Comparison of ENCODE assay signal across 24 mouse cellular contexts in the genomic region with DNA sequence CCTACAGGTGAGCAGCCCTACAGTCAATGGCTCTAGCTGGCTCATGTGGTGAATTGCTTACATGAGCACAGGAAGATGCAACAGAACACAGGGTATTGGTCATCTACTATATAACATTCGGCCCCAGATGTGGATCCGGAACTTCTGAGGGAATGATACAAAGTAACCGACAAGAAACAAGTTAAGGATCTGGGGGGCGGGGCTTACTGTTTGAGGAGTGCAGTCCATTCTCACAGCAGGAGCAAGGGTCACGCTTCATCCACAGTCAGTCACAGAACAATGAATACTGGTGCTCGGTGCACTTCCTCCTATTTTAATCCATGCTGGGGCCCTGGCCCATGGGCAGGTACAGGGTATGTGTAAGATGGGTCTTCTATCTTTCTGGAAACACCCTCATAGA. TPM values are rescaled to one million over a fixed set of nuclear protein-coding genes. Genes with fewer than 3 reads are reported as not detected.
DNase-seq lines count a peak whose midpoint lies in the region; ATAC-seq and TF ChIP-seq lines count a peak whose summit lies in the region.
"Had no signal": no experiment of that assay in that cellular context is flagged by ENCODE, and none has a peak within 500 bp of the region (broad histone marks: within the 10 kb centered on the region; RNA-seq: fewer than 3 reads in every experiment).

No protein-coding gene starts in this region.

- ATAC-seq in intestine, embryonic 16.5 days: 0 out of 2 replicates have a peak, but pooled peaks have one; percentile 43
- ATAC-seq: forebrain, embryonic 14.5 days; forebrain, embryonic 16.5 days had no signal

- intact Hi-C loops in gastrocnemius, adult 2 months (cut with DNase I): no loop called here

- TF ChIP-seq CTCF in kidney, adult 2 months (conservative IDR thresholded peaks at IDR 0.05; ENCODE audit: insufficient read depth, insufficient read length, low read depth, low read length): no peak
- TF ChIP-seq CTCF in gastrocnemius, adult 2 months (IDR thresholded peaks at IDR 0.05): no peak

- no peaks in the 10 kb centered on the region for H3K9me3 ChIP-seq in intestine, embryonic 16.5 days (ENCODE audit: control insufficient read depth, low read length)
- H3K9me3 ChIP-seq: embryonic facial prominence, embryonic 13.5 days; embryonic facial prominence, embryonic 15.5 days; forebrain, embryonic 10.5 days; forebrain, embryonic 12.5 days had no signal

- H3K9ac ChIP-seq in intestine, embryonic 16.5 days (ENCODE audit: low read depth, low read length): 0 out of 2 replicates have a peak overlapping the region, but pooled peaks have one; percentile 3
- H3K9ac ChIP-seq: embryonic facial prominence, embryonic 13.5 days; embryonic facial prominence, embryonic 15.5 days; forebrain, embryonic 12.5 days had no signal

- 64% methylated on average over 6 of the region's 6 CpGs for WGBS in kidney, adult 2 months
- 65% methylated on average over 6 of the region's 6 CpGs for WGBS in intestine, embryonic 16.5 days

- no peak for TF ChIP-seq POLR2A in kidney, adult 2 months (IDR thresholded peaks at IDR 0.05; ENCODE audit: low read depth, low read length)

- no peak overlapping the region for H3K4me2 ChIP-seq in intestine, embryonic 16.5 days (ENCODE audit: low read depth, low read length)
- H3K4me2 ChIP-seq: embryonic facial prominence, embryonic 13.5 days; embryonic facial prominence, embryonic 15.5 days; forebrain, embryonic 12.5 days had no signal

- no peak overlapping the region for H3K4me3 ChIP-seq in kidney, adult 2 months (ENCODE audit: insufficient read depth, low read depth, low read length)
- H3K4me3 ChIP-seq in intestine, embryonic 16.5 days (ENCODE audit: low read length): no peak overlapping the region
- no peak overlapping the region for H3K4me3 ChIP-seq in gastrocnemius, adult 2 months
- H3K4me3 ChIP-seq: embryonic facial prominence, embryonic 13.5 days; embryonic facial prominence, embryonic 15.5 days; erythroblast, embryonic 14.5 days; forebrain, embryonic 10.5 days; forebrain, embryonic 12.5 days had no signal

- H3K4me1 ChIP-seq in kidney, adult 2 months (ENCODE audit: control insufficient read depth, insufficient read depth, low read length): no peaks in the 10 kb centered on the region
- H3K4me1 ChIP-seq in intestine, embryonic 16.5 days (ENCODE audit: control insufficient read depth, insufficient read depth, low read length): no peaks in the 10 kb centered on the region
- H3K4me1 ChIP-seq: embryonic facial prominence, embryonic 13.5 days; embryonic facial prominence, embryonic 15.5 days had no signal

- H3K36me3 ChIP-seq in kidney, adult 2 months (ENCODE audit: control insufficient read depth, insufficient read depth, low read length): no peaks in the 10 kb centered on the region
- H3K36me3 ChIP-seq in intestine, embryonic 16.5 days (ENCODE audit: control insufficient read depth, insufficient read depth, low read length): peaks cover 13% of the 10 kb centered on the region; the same call in 1 of the 2 replicates
- H3K36me3 ChIP-seq: forebrain, embryonic 10.5 days; forebrain, embryonic 12.5 days had no signal

- H3K27ac ChIP-seq in kidney, adult 2 months (ENCODE audit: insufficient read depth, low read depth, low read length): no peak overlapping the region
- no peak overlapping the region for H3K27ac ChIP-seq in intestine, embryonic 16.5 days (ENCODE audit: low read length)
- no peak overlapping the region for H3K27ac ChIP-seq in gastrocnemius, adult 2 months
- H3K27ac ChIP-seq: embryonic facial prominence, embryonic 13.5 days; embryonic facial prominence, embryonic 15.5 days; forebrain, embryonic 10.5 days; forebrain, embryonic 12.5 days had no signal

- DNase-seq in kidney, adult 2 months: peak; percentile 12
- no peak for DNase-seq in kidney, adult 9 months
- DNase-seq in yolk sac, embryonic 10.5 days (ENCODE audit: low spot score): peak; percentile 51
- no peak for DNase-seq in gastrocnemius, adult 2 months
- DNase-seq: adrenal gland, adult 2 months; adrenal gland, postnatal 10 days; adrenal gland, postnatal 25 days; cerebellum, adult 11 months; cerebellum, adult 18-20 months; cerebellum, adult 8-10 months; cerebellum, adult 9-11 months; cerebellum, postnatal 14 days; cerebellum, postnatal 36 days; embryo, embryonic 11 days had no signal

- no peaks in the 10 kb centered on the region for H3K27me3 ChIP-seq in kidney, adult 2 months (replicated peaks; ENCODE audit: control insufficient read depth, insufficient read depth, low read length)
- no peaks in the 10 kb centered on the region for H3K27me3 ChIP-seq in intestine, embryonic 16.5 days (replicated peaks; ENCODE audit: control insufficient read depth, insufficient read depth, low read length)
- H3K27me3 ChIP-seq: embryonic facial prominence, embryonic 13.5 days; embryonic facial prominence, embryonic 15.5 days; forebrain, embryonic 12.5 days had no signal

RNA-seq across cellular contexts. Expression of a gene that starts 25.8 kb away (rescaled TPM):
- 208 and 218 TPM in 2 replicates for polyA plus RNA-seq in kidney, adult 2 months (2012; rRNA removed)
- polyA plus RNA-seq in intestine, embryonic 16.5 days (2015; fragmentation: Nextera tagmentation; extraction: Ambion mirVana): 238 and 255 TPM in 2 replicates
- 100 to 1,000 TPM; 405 to 424 TPM for total RNA-seq in gastrocnemius, adult 2 months (2021)

RNA-seq across cellular contexts. Expression of a gene that starts 50.8 kb away (rescaled TPM):
- 4.4 and 6.9 TPM in 2 replicates for polyA plus RNA-seq in kidney, adult 2 months (2012; rRNA removed)
- 12.1 and 16.5 TPM in 2 replicates for polyA plus RNA-seq in intestine, embryonic 16.5 days (2015; fragmentation: Nextera tagmentation; extraction: Ambion mirVana)
- total RNA-seq in gastrocnemius, adult 2 months (2021): 1 to 10 TPM; 1.9 to 2.1 TPM

RNA-seq across cellular contexts. Expression of a gene that starts 59.7 kb away (rescaled TPM):
- polyA plus RNA-seq in kidney, adult 2 months (2012; rRNA removed): 0.79 and 1.1 TPM in 2 replicates
- 0.09 and 0.11 TPM in 2 replicates for polyA plus RNA-seq in intestine, embryonic 16.5 days (2015; fragmentation: Nextera tagmentation; extraction: Ambion mirVana)
- total RNA-seq in gastrocnemius, adult 2 months (2021): 10 to 100 TPM; 30.9 to 84.2 TPM
- total RNA-seq: common myeloid progenitor, adult 5-6 weeks; MEL had no signal
- polyA plus RNA-seq: erythroblast, embryonic 14.5 days; forebrain, embryonic 16.5 days had no signal

Comparison
In these comparisons a context has a peak if more than half of its experiments do, and no peak if none do; other contexts are left out.
1. DNase-seq: peak in kidney, adult 2 months (single experiment) and yolk sac, embryonic 10.5 days (single experiment); none in kidney, adult 9 months (single experiment) and gastrocnemius, adult 2 months (single experiment).